Mouse (Mus musculus): Measurements from ENCODE around the gene Cops6. TPM values are rescaled to one million over a fixed set of nuclear protein-coding genes. Genes with fewer than 3 reads are reported as not detected.

Gene Cops6
- polyA plus RNA-seq, 2 experiments: 62.4 to 123 TPM

DNA sequence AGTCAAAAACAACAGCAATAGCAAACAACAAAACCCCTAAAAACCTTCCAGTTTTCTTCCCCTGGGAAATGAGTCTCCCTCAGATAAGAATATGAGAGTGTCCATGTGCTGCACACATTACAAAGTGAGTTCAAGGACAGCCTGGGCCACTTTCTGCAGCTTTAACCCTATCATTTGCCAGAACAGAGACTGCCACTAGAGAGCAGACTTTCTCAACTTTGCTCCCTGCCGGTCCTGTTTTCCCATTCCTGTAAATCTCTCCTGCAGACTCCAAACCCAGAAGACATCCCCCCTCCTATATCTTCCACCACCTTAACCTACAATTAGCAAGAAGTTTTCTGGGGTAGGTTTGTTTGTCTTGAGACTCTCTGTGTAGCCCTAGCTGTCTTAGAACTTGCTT lies 38.7 kb downstream of the Cops6 start:
- Histone ChIP-seq H3K27me3 (ENCODE audit: control insufficient read depth, insufficient read depth, low read length) (no peaks in the 10 kb centered on the region), H3K4me1 (replicated peaks; ENCODE audit: control insufficient read depth in 2 of 2, insufficient read depth in 2 of 2, low read length in 1 of 2) (no peaks in the 10 kb centered on the region; a peak in 1 of 4 replicates), H3K4me3 (ENCODE audit: insufficient read depth in 1 of 2, low read depth in 2 of 2, low read length in 2 of 2) (no peak overlapping the region), H3K27ac (no peak overlapping the region), H3K36me3 (replicated peaks; ENCODE audit: control insufficient read depth, insufficient read depth, low read depth) (no peaks in the 10 kb centered on the region), H3K4me2 (ENCODE audit: low read depth) (no peak overlapping the region), H3K9ac (replicated peaks) (no peak overlapping the region), H3K9me3 (ENCODE audit: control insufficient read depth, low read length) (no peaks in the 10 kb centered on the region; the same call in 1 of the 2 replicates)
- 13% methylated on average over 1 of the region's 1 CpGs for WGBS (ENCODE audit: insufficient replicate concordance)
- TF ChIP-seq EP300 (IDR thresholded peaks at IDR 0.05; ENCODE audit: low read depth) (no peak), CTCF (IDR thresholded peaks at IDR 0.05; ENCODE audit: low read depth) (peak; percentile 39)
- ATAC-seq (ENCODE audit: insufficient read depth) (no peak), DNase-seq (ENCODE audit: low read depth in 3 of 3, low spot score in 3 of 3) (no peak)

DNA sequence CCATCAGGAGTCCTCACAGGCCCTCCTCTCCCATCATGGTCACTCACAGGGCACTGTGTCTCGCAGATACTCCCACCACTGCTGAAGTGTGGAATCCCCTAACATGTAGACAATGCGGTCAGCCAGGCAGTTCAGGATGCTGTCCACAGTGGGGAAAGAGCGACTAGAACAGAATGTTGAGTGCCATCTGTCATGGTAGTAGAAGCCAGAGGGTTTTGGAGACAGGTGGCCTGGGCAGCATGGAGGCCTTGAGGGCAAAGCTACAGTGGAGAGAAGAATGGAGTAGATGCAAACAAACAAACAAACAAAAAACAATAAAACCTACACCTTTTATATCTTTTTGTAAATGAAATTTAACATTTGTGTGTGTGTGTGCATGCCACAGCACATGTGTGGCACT lies 41.2 kb downstream of the Cops6 start:
- H3K4me3 ChIP-seq (ENCODE audit: insufficient read depth in 1 of 2, low read depth in 2 of 2, low read length in 2 of 2): no peak overlapping the region
- ATAC-seq (ENCODE audit: insufficient read depth) (no peak), DNase-seq (ENCODE audit: low read depth in 3 of 3, low spot score in 3 of 3) (no peak)
- no peaks in the 10 kb centered on the region for H3K4me1 ChIP-seq (replicated peaks; ENCODE audit: control insufficient read depth in 2 of 2, insufficient read depth in 2 of 2, low read length in 1 of 2)
- no peak overlapping the region for H3K4me2 ChIP-seq (ENCODE audit: low read depth)
- no peaks in the 10 kb centered on the region for H3K36me3 ChIP-seq (replicated peaks; ENCODE audit: control insufficient read depth, insufficient read depth, low read depth)
- no peaks in the 10 kb centered on the region for H3K27me3 ChIP-seq (ENCODE audit: control insufficient read depth, insufficient read depth, low read length)
- H3K9me3 ChIP-seq (ENCODE audit: control insufficient read depth, low read length): no peaks in the 10 kb centered on the region; the same call in 1 of the 2 replicates
- no peak for TF ChIP-seq EP300 (IDR thresholded peaks at IDR 0.05; ENCODE audit: low read depth)
- no peak for TF ChIP-seq CTCF (IDR thresholded peaks at IDR 0.05; ENCODE audit: low read depth)
- no peak overlapping the region for H3K9ac ChIP-seq (replicated peaks)
- H3K27ac ChIP-seq: no peak overlapping the region
- 60% methylated on average over 3 of the region's 3 CpGs for WGBS (ENCODE audit: insufficient replicate concordance)

DNA sequence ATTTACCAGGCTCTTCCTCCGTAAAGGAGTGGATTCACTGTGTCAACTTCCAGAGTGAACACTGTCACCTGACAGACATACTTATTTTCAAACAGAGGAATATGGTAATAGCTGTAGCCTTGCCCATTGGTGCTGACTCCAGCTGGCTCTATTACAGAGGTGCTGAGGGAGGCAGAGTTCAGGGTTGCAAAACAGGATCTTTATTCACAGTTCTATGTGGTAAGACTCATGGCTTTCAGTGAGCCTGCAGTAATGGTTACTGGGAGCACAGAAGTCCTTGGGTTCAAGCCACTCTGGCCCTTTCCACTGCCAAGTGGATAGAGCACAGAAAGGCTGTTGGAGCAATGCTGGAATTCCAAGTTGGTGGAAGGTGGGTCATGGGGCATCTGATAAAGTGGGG lies 46.4 kb downstream of the Cops6 start:
- H3K9ac ChIP-seq (replicated peaks): no peak overlapping the region
- no peak overlapping the region for H3K4me2 ChIP-seq (ENCODE audit: low read depth)
- H3K4me1 ChIP-seq (replicated peaks; ENCODE audit: control insufficient read depth in 2 of 2, insufficient read depth in 2 of 2, low read length in 1 of 2): no peaks in the 10 kb centered on the region
- 61% methylated on average over 1 of the region's 1 CpGs for WGBS (ENCODE audit: insufficient replicate concordance)
- H3K36me3 ChIP-seq (replicated peaks; ENCODE audit: control insufficient read depth, insufficient read depth, low read depth): no peaks in the 10 kb centered on the region
- H3K4me3 ChIP-seq (ENCODE audit: insufficient read depth in 1 of 2, low read depth in 2 of 2, low read length in 2 of 2): no peak overlapping the region
- no peaks in the 10 kb centered on the region; the same call in 1 of the 2 replicates for H3K9me3 ChIP-seq (ENCODE audit: control insufficient read depth, low read length)
- TF ChIP-seq CTCF (IDR thresholded peaks at IDR 0.05; ENCODE audit: low read depth): no peak
- no peak for TF ChIP-seq EP300 (IDR thresholded peaks at IDR 0.05; ENCODE audit: low read depth)
- no peaks in the 10 kb centered on the region for H3K27me3 ChIP-seq (ENCODE audit: control insufficient read depth, insufficient read depth, low read length)
- ATAC-seq (ENCODE audit: insufficient read depth) (no peak), DNase-seq (ENCODE audit: low read depth in 3 of 3, low spot score in 3 of 3) (no peak)
- no peak overlapping the region for H3K27ac ChIP-seq

DNA sequence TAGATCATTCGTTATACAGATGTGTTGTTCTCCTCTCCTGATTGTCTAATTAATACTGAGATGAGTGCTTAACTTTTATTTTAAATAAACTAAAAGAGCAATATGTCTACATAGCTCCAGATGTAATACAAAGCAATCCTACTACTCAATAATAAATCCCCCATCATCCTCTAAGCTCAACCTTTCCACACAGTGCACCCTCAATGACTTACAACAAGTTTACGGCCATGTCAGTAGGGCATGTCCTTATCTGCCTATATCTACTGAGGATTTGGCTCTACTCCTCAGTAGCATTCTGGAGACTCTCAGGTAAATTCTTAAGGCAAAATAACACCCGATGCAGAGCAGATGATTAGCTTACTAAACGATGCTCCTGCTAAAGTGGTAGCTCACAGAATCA lies 47.0 kb downstream of the Cops6 start:
- H3K9ac ChIP-seq (replicated peaks): no peak overlapping the region
- TF ChIP-seq CTCF (IDR thresholded peaks at IDR 0.05; ENCODE audit: low read depth) (no peak), EP300 (IDR thresholded peaks at IDR 0.05; ENCODE audit: low read depth) (no peak)
- no peaks in the 10 kb centered on the region; the same call in 1 of the 2 replicates for H3K9me3 ChIP-seq (ENCODE audit: control insufficient read depth, low read length)
- H3K27ac ChIP-seq: no peak overlapping the region
- no peak for ATAC-seq (ENCODE audit: insufficient read depth)
- H3K4me2 ChIP-seq (ENCODE audit: low read depth): no peak overlapping the region
- WGBS (ENCODE audit: insufficient replicate concordance): 70% methylated on average over 4 of the region's 4 CpGs
- no peak overlapping the region for H3K4me3 ChIP-seq (ENCODE audit: insufficient read depth in 1 of 2, low read depth in 2 of 2, low read length in 2 of 2)
- H3K27me3 ChIP-seq (ENCODE audit: control insufficient read depth, insufficient read depth, low read length): no peaks in the 10 kb centered on the region
- H3K36me3 ChIP-seq (replicated peaks; ENCODE audit: control insufficient read depth, insufficient read depth, low read depth): no peaks in the 10 kb centered on the region
- H3K4me1 ChIP-seq (replicated peaks; ENCODE audit: control insufficient read depth in 2 of 2, insufficient read depth in 2 of 2, low read length in 1 of 2): no peaks in the 10 kb centered on the region
- no peak for DNase-seq (ENCODE audit: low read depth in 3 of 3, low spot score in 3 of 3)

MicroRNAs within 50 kb of the gene (microRNA counts, 519-probe panel; counts per million panel counts)
- 7,997 counts per million, percentile 81 among the panel's probes with 10 or more counts for microRNA mmu-miR-106b
- 8,710 counts per million, percentile 91 among the panel's probes with 10 or more counts for microRNA mmu-miR-25
- 8,038 counts per million, percentile 83 among the panel's probes with 10 or more counts for microRNA mmu-miR-93

Small RNAs within 50 kb of the gene (microRNA-seq; reads per million reads assigned to microRNA genes)
- 13,688 reads per million, percentile 94 among the genes with 10 or more reads in this experiment for gene Mir106b
- 2,342 reads per million, percentile 81 among the genes with 10 or more reads in this experiment for gene Mir25
- 18,123 reads per million, percentile 95 among the genes with 10 or more reads in this experiment for gene Mir93

Other genes with a start within 250 kb of the Cops6 start
- 0.83 and 0.87 TPM in 2 replicates for gene Cyp3a13, start 239.5 kb upstream of the Cops6 start, polyA plus RNA-seq (2012; rRNA removed)
- gene Cyp3a13, start 239.5 kb upstream of the Cops6 start, polyA plus RNA-seq (2014; fragmentation: Nextera tagmentation; extraction: Ambion mirVana): 3.2 and 3.4 TPM in 2 replicates
- gene Gjc3, start 198.0 kb upstream of the Cops6 start, polyA plus RNA-seq (2012; rRNA removed): 0.01 TPM in 1 of 2 replicates, not detected in the other
- not detected in 2 replicates for gene Gjc3, start 198.0 kb upstream of the Cops6 start, polyA plus RNA-seq (2014; fragmentation: Nextera tagmentation; extraction: Ambion mirVana)
- gene Azgp1, start 179.6 kb upstream of the Cops6 start, polyA plus RNA-seq (2012; rRNA removed): 2.7 TPM in 2 replicates
- 3.3 and 4.7 TPM in 2 replicates for gene Azgp1, start 179.6 kb upstream of the Cops6 start, polyA plus RNA-seq (2014; fragmentation: Nextera tagmentation; extraction: Ambion mirVana)
- not detected in 2 replicates for gene Smok3a, start 139.8 kb upstream of the Cops6 start, polyA plus RNA-seq (2012; rRNA removed)
- gene Smok3a, start 139.8 kb upstream of the Cops6 start, polyA plus RNA-seq (2014; fragmentation: Nextera tagmentation; extraction: Ambion mirVana): not detected in 2 replicates
- not detected in 2 replicates for gene Smok3b, start 139.6 kb upstream of the Cops6 start, polyA plus RNA-seq (2012; rRNA removed)
- gene Smok3b, start 139.6 kb upstream of the Cops6 start, polyA plus RNA-seq (2014; fragmentation: Nextera tagmentation; extraction: Ambion mirVana): not detected in 2 replicates
- not detected in 2 replicates for gene Smok3c, start 107.9 kb upstream of the Cops6 start, polyA plus RNA-seq (2012; rRNA removed)
- gene Smok3c, start 107.9 kb upstream of the Cops6 start, polyA plus RNA-seq (2014; fragmentation: Nextera tagmentation; extraction: Ambion mirVana): not detected in 2 replicates
- gene Zkscan1, start 76.0 kb upstream of the Cops6 start, polyA plus RNA-seq (2012; rRNA removed): 1.5 and 2.2 TPM in 2 replicates
- 4.7 and 4.9 TPM in 2 replicates for gene Zkscan1, start 76.0 kb upstream of the Cops6 start, polyA plus RNA-seq (2014; fragmentation: Nextera tagmentation; extraction: Ambion mirVana)
- gene Zscan21, start 44.2 kb upstream of the Cops6 start, polyA plus RNA-seq (2012; rRNA removed): 5.3 and 7.7 TPM in 2 replicates
- gene Zscan21, start 44.2 kb upstream of the Cops6 start, polyA plus RNA-seq (2014; fragmentation: Nextera tagmentation; extraction: Ambion mirVana): 13.3 and 13.9 TPM in 2 replicates
- 0.81 and 1.4 TPM in 2 replicates for gene Zfp113, start 5.3 kb upstream of the Cops6 start, polyA plus RNA-seq (2012; rRNA removed)
- gene Zfp113, start 5.3 kb upstream of the Cops6 start, polyA plus RNA-seq (2014; fragmentation: Nextera tagmentation; extraction: Ambion mirVana): 2.6 and 2.7 TPM in 2 replicates
- gene Ap4m1, start 10.9 kb downstream of the Cops6 start, polyA plus RNA-seq (2012; rRNA removed): 10.3 and 10.8 TPM in 2 replicates
- gene Ap4m1, start 10.9 kb downstream of the Cops6 start, polyA plus RNA-seq (2014; fragmentation: Nextera tagmentation; extraction: Ambion mirVana): 3.9 and 4.6 TPM in 2 replicates
- gene Mcm7, start 11.4 kb downstream of the Cops6 start, polyA plus RNA-seq (2012; rRNA removed): 96.1 and 116 TPM in 2 replicates
- 182 and 200 TPM in 2 replicates for gene Mcm7, start 11.4 kb downstream of the Cops6 start, polyA plus RNA-seq (2014; fragmentation: Nextera tagmentation; extraction: Ambion mirVana)
- 32.8 and 34.7 TPM in 2 replicates for gene Taf6, start 26.4 kb downstream of the Cops6 start, polyA plus RNA-seq (2012; rRNA removed)
- gene Taf6, start 26.4 kb downstream of the Cops6 start, polyA plus RNA-seq (2014; fragmentation: Nextera tagmentation; extraction: Ambion mirVana): 33.2 and 37.9 TPM in 2 replicates
- gene Cnpy4, start 26.4 kb downstream of the Cops6 start, polyA plus RNA-seq (2012; rRNA removed): 6.3 and 9.5 TPM in 2 replicates
- gene Cnpy4, start 26.4 kb downstream of the Cops6 start, polyA plus RNA-seq (2014; fragmentation: Nextera tagmentation; extraction: Ambion mirVana): 12.6 and 12.8 TPM in 2 replicates
- 1.8 and 2.2 TPM in 2 replicates for gene Mblac1, start 33.2 kb downstream of the Cops6 start, polyA plus RNA-seq (2012; rRNA removed)
- 2.2 and 2.9 TPM in 2 replicates for gene Mblac1, start 33.2 kb downstream of the Cops6 start, polyA plus RNA-seq (2014; fragmentation: Nextera tagmentation; extraction: Ambion mirVana)
- 0.09 and 0.10 TPM in 2 replicates for gene Nxpe5, start 64.8 kb downstream of the Cops6 start, polyA plus RNA-seq (2012; rRNA removed)
- gene Nxpe5, start 64.8 kb downstream of the Cops6 start, polyA plus RNA-seq (2014; fragmentation: Nextera tagmentation; extraction: Ambion mirVana): 0.09 and 0.23 TPM in 2 replicates
- gene Lamtor4, start 94.4 kb downstream of the Cops6 start, polyA plus RNA-seq (2012; rRNA removed): 26.2 and 36.3 TPM in 2 replicates
- 35.5 and 35.6 TPM in 2 replicates for gene Lamtor4, start 94.4 kb downstream of the Cops6 start, polyA plus RNA-seq (2014; fragmentation: Nextera tagmentation; extraction: Ambion mirVana)
- 22.4 and 27.6 TPM in 2 replicates for gene BC037034, start 103.0 kb downstream of the Cops6 start, polyA plus RNA-seq (2012; rRNA removed)
- 1.9 and 2.5 TPM in 2 replicates for gene BC037034, start 103.0 kb downstream of the Cops6 start, polyA plus RNA-seq (2014; fragmentation: Nextera tagmentation; extraction: Ambion mirVana)
- 0.01 TPM in 1 of 2 replicates, not detected in the other for gene Gal3st4, start 111.8 kb downstream of the Cops6 start, polyA plus RNA-seq (2012; rRNA removed)
- 0.14 and 0.18 TPM in 2 replicates for gene Gal3st4, start 111.8 kb downstream of the Cops6 start, polyA plus RNA-seq (2014; fragmentation: Nextera tagmentation; extraction: Ambion mirVana)
- gene Gm43720, start 118.9 kb downstream of the Cops6 start, polyA plus RNA-seq (2012; rRNA removed): not detected in 2 replicates
- gene Gm43720, start 118.9 kb downstream of the Cops6 start, polyA plus RNA-seq (2014; fragmentation: Nextera tagmentation; extraction: Ambion mirVana): 0.01 and 0.04 TPM in 2 replicates
- gene Gpc2, start 118.9 kb downstream of the Cops6 start, polyA plus RNA-seq (2012; rRNA removed): 1.7 and 2.5 TPM in 2 replicates
- not detected in 2 replicates for gene Gpc2, start 118.9 kb downstream of the Cops6 start, polyA plus RNA-seq (2014; fragmentation: Nextera tagmentation; extraction: Ambion mirVana)
- 2.7 and 3.1 TPM in 2 replicates for gene Stag3, start 119.2 kb downstream of the Cops6 start, polyA plus RNA-seq (2012; rRNA removed)
- 1.8 and 1.9 TPM in 2 replicates for gene Stag3, start 119.2 kb downstream of the Cops6 start, polyA plus RNA-seq (2014; fragmentation: Nextera tagmentation; extraction: Ambion mirVana)
- 0.33 and 0.49 TPM in 2 replicates for gene Pvrig, start 180.9 kb downstream of the Cops6 start, polyA plus RNA-seq (2012; rRNA removed)
- gene Pvrig, start 180.9 kb downstream of the Cops6 start, polyA plus RNA-seq (2014; fragmentation: Nextera tagmentation; extraction: Ambion mirVana): 0.34 and 0.36 TPM in 2 replicates

All from liver, embryonic 14.5 days (tissue).